Mouse (Mus musculus): ENCODE measurements around the gene Eva1b.

Eva1b gene

GRCm38 (mm10) chr4:126120052-126120451 lies 27.5 kb upstream of the Eva1b start:
- no peak for DNase-seq (ENCODE audit: low spot score)

- no peak for DNase-seq (ENCODE audit: low spot score)
Observed at GRCm38 (mm10) chr4:126120506-126120905, 27.0 kb upstream of the Eva1b start.

- DNase-seq (ENCODE audit: low spot score): no peak
Observed at GRCm38 (mm10) chr4:126123309-126124040, 24.1 kb upstream of the Eva1b start.

- DNase-seq (ENCODE audit: low spot score): peak; percentile 39
Observed at GRCm38 (mm10) chr4:126130502-126130901, 17.0 kb upstream of the Eva1b start.

GRCm38 (mm10) chr4:126131290-126132121 lies 16.0 kb upstream of the Eva1b start:
- no peak for DNase-seq (ENCODE audit: low spot score)

GRCm38 (mm10) chr4:126132636-126133264 lies 14.8 kb upstream of the Eva1b start:
- DNase-seq (ENCODE audit: low spot score): no peak

GRCm38 (mm10) chr4:126134236-126134635 lies 13.3 kb upstream of the Eva1b start:
- no peak for DNase-seq (ENCODE audit: low spot score)

GRCm38 (mm10) chr4:126134639-126135038 lies 12.9 kb upstream of the Eva1b start:
- DNase-seq (ENCODE audit: low spot score): no peak

- DNase-seq (ENCODE audit: low spot score): no peak
Observed at GRCm38 (mm10) chr4:126137773-126138172, 9.8 kb upstream of the Eva1b start.

- no peak for DNase-seq (ENCODE audit: low spot score)
Observed at GRCm38 (mm10) chr4:126141021-126141420, 6.5 kb upstream of the Eva1b start.

GRCm38 (mm10) chr4:126145396-126145795 lies 2.1 kb upstream of the Eva1b start:
- DNase-seq (ENCODE audit: low spot score): no peak

- no peak for DNase-seq (ENCODE audit: low spot score)
Observed at GRCm38 (mm10) chr4:126146974-126147532, 491 bp upstream of the Eva1b start.

GRCm38 (mm10) chr4:126148161-126148961 lies 817 bp downstream of the Eva1b start:
- DNase-seq (ENCODE audit: low spot score): peak; percentile 90

- DNase-seq (ENCODE audit: low spot score): no peak
Observed at GRCm38 (mm10) chr4:126149041-126149676, 1.6 kb downstream of the Eva1b start.

GRCm38 (mm10) chr4:126149798-126150197 lies 2.3 kb downstream of the Eva1b start:
- DNase-seq (ENCODE audit: low spot score): no peak

- DNase-seq (ENCODE audit: low spot score): peak; percentile 88
Observed at GRCm38 (mm10) chr4:126150297-126150948, 2.9 kb downstream of the Eva1b start.

GRCm38 (mm10) chr4:126150949-126151320 lies 3.4 kb downstream of the Eva1b start:
- DNase-seq (ENCODE audit: low spot score): no peak

- no peak for DNase-seq (ENCODE audit: low spot score)
Observed at GRCm38 (mm10) chr4:126151701-126152440, 4.3 kb downstream of the Eva1b start.

GRCm38 (mm10) chr4:126152864-126153263 lies 5.3 kb downstream of the Eva1b start:
- DNase-seq (ENCODE audit: low spot score): no peak

GRCm38 (mm10) chr4:126155183-126155582 lies 7.6 kb downstream of the Eva1b start:
- no peak for DNase-seq (ENCODE audit: low spot score)

Data from yolk sac, embryonic 10.5 days (tissue).